Mouse (Mus musculus): ENCODE measurements around the gene Nmnat2. TPM values are rescaled to one million over a fixed set of nuclear protein-coding genes. Genes with fewer than 3 reads are reported as not detected.

Nmnat2 gene
- polyA plus RNA-seq, 1 experiment = 2.1 TPM

GRCm38 (mm10) chr1:152917626-152918025 is 37.2 kb upstream of the Nmnat2 start:
- H3K4me3 ChIP-seq = no peak overlapping the region
- no peak overlapping the region for H3ac ChIP-seq (ENCODE audit: control insufficient read depth, insufficient read length)
- no peaks in the 10 kb centered on the region for H3K79me2 ChIP-seq (ENCODE audit: control insufficient read depth, insufficient read depth)
- H3K36me3 ChIP-seq (ENCODE audit: control insufficient read depth, insufficient read depth) = no peaks in the 10 kb centered on the region
- H3K4me2 ChIP-seq (ENCODE audit: low read depth) = no peak overlapping the region
- H3K27me3 ChIP-seq (ENCODE audit: control insufficient read depth, insufficient read depth, insufficient read length) = no peaks in the 10 kb centered on the region
- TF ChIP-seq SRF (IDR thresholded peaks at IDR 0.05; ENCODE audit: control insufficient read depth, insufficient read length, low read depth) (no peak), MAX (IDR thresholded peaks at IDR 0.05; ENCODE audit: low read depth) (no peak), TCF3 (IDR thresholded peaks at IDR 0.05; ENCODE audit: insufficient read length, low read depth) (no peak), CEBPB (IDR thresholded peaks at IDR 0.05; ENCODE audit: insufficient read depth, poor library complexity, severe bottlenecking) (no peak), POLR2AphosphoS2 (IDR thresholded peaks at IDR 0.05; ENCODE audit: insufficient read length, low read depth) (no peak), REST (IDR thresholded peaks at IDR 0.05; ENCODE audit: insufficient read depth, insufficient read length) (no peak)

- Histone ChIP-seq H3K79me2 (ENCODE audit: control insufficient read depth, insufficient read depth) (no peaks in the 10 kb centered on the region), H3K36me3 (ENCODE audit: control insufficient read depth, insufficient read depth) (no peaks in the 10 kb centered on the region), H3K27me3 (ENCODE audit: control insufficient read depth, insufficient read depth, insufficient read length) (no peaks in the 10 kb centered on the region), H3K4me2 (ENCODE audit: low read depth) (no peak overlapping the region), H3ac (ENCODE audit: control insufficient read depth, insufficient read length) (no peak overlapping the region), H3K4me3 (no peak overlapping the region)
- TF ChIP-seq SRF (IDR thresholded peaks at IDR 0.05; ENCODE audit: control insufficient read depth, insufficient read length, low read depth) (no peak), TCF12 (IDR thresholded peaks at IDR 0.05; ENCODE audit: insufficient read depth, poor library complexity, severe bottlenecking) (no peak), CEBPB (IDR thresholded peaks at IDR 0.05; ENCODE audit: insufficient read depth, poor library complexity, severe bottlenecking) (no peak), POLR2A (IDR thresholded peaks at IDR 0.05; ENCODE audit: insufficient read length, low read depth) (no peak), TCF3 (IDR thresholded peaks at IDR 0.05; ENCODE audit: insufficient read length, low read depth) (no peak), POLR2AphosphoS2 (IDR thresholded peaks at IDR 0.05; ENCODE audit: insufficient read length, low read depth) (no peak), REST (IDR thresholded peaks at IDR 0.05; ENCODE audit: insufficient read depth, insufficient read length) (no peak), MYOD1 (IDR thresholded peaks at IDR 0.05; ENCODE audit: control insufficient read depth in 1 of 3, insufficient read length in 2 of 3, low read depth in 2 of 3) (no peak), MAX (IDR thresholded peaks at IDR 0.05; ENCODE audit: low read depth) (no peak), E2F4 (IDR thresholded peaks at IDR 0.05; ENCODE audit: insufficient read depth) (no peak), MYOG (IDR thresholded peaks at IDR 0.05; ENCODE audit: control insufficient read depth in 1 of 3, insufficient read depth in 1 of 3, insufficient read length in 2 of 3, low read depth in 2 of 3) (no peak), USF1 (IDR thresholded peaks at IDR 0.05; ENCODE audit: low read depth) (no peak)
These were observed 33.0 kb upstream of the Nmnat2 start for GRCm38 (mm10) chr1:152921786-152922185.

- no peak overlapping the region for H3K4me3 ChIP-seq
- H3K79me2 ChIP-seq (ENCODE audit: control insufficient read depth, insufficient read depth) = no peaks in the 10 kb centered on the region
- H3K36me3 ChIP-seq (ENCODE audit: control insufficient read depth, insufficient read depth) = no peaks in the 10 kb centered on the region
- no peaks in the 10 kb centered on the region for H3K27me3 ChIP-seq (ENCODE audit: control insufficient read depth, insufficient read depth, insufficient read length)
- H3ac ChIP-seq (ENCODE audit: control insufficient read depth, insufficient read length) = no peak overlapping the region
- TF ChIP-seq POLR2A (IDR thresholded peaks at IDR 0.05; ENCODE audit: insufficient read length, low read depth) = no peak
- TF ChIP-seq MAX (IDR thresholded peaks at IDR 0.05; ENCODE audit: low read depth) = no peak
- TF ChIP-seq SRF (IDR thresholded peaks at IDR 0.05; ENCODE audit: control insufficient read depth, insufficient read length, low read depth) = no peak
- no peak for TF ChIP-seq POLR2AphosphoS2 (IDR thresholded peaks at IDR 0.05; ENCODE audit: insufficient read length, low read depth)
- no peak for TF ChIP-seq USF1 (IDR thresholded peaks at IDR 0.05; ENCODE audit: low read depth)
- no peak for TF ChIP-seq E2F4 (IDR thresholded peaks at IDR 0.05; ENCODE audit: insufficient read depth)
- TF ChIP-seq MYOD1 (IDR thresholded peaks at IDR 0.05; ENCODE audit: control insufficient read depth in 1 of 3, insufficient read length in 2 of 3, low read depth in 2 of 3) = no peak
- no peak for TF ChIP-seq MYOG (IDR thresholded peaks at IDR 0.05; ENCODE audit: control insufficient read depth in 1 of 3, insufficient read depth in 1 of 3, insufficient read length in 2 of 3, low read depth in 2 of 3)
- TF ChIP-seq TCF3 (IDR thresholded peaks at IDR 0.05; ENCODE audit: insufficient read length, low read depth) = no peak
- no peak for TF ChIP-seq CEBPB (IDR thresholded peaks at IDR 0.05; ENCODE audit: insufficient read depth, poor library complexity, severe bottlenecking)
- no peak for TF ChIP-seq REST (IDR thresholded peaks at IDR 0.05; ENCODE audit: insufficient read depth, insufficient read length)
- no peak for TF ChIP-seq TCF12 (IDR thresholded peaks at IDR 0.05; ENCODE audit: insufficient read depth, poor library complexity, severe bottlenecking)
- H3K4me2 ChIP-seq (ENCODE audit: low read depth) = no peak overlapping the region
These were observed 20.8 kb upstream of the Nmnat2 start for GRCm38 (mm10) chr1:152933962-152934361.

GRCm38 (mm10) chr1:152935476-152935875 is 19.3 kb upstream of the Nmnat2 start:
- H3K36me3 ChIP-seq (ENCODE audit: control insufficient read depth, insufficient read depth) = no peaks in the 10 kb centered on the region
- TF ChIP-seq E2F4 (IDR thresholded peaks at IDR 0.05; ENCODE audit: insufficient read depth) = no peak
- no peak for TF ChIP-seq TCF12 (IDR thresholded peaks at IDR 0.05; ENCODE audit: insufficient read depth, poor library complexity, severe bottlenecking)
- TF ChIP-seq TCF3 (IDR thresholded peaks at IDR 0.05; ENCODE audit: insufficient read length, low read depth) = no peak
- TF ChIP-seq USF1 (IDR thresholded peaks at IDR 0.05; ENCODE audit: low read depth) = no peak
- TF ChIP-seq CEBPB (IDR thresholded peaks at IDR 0.05; ENCODE audit: insufficient read depth, poor library complexity, severe bottlenecking) = no peak
- TF ChIP-seq SRF (IDR thresholded peaks at IDR 0.05; ENCODE audit: control insufficient read depth, insufficient read length, low read depth) = no peak
- TF ChIP-seq POLR2AphosphoS2 (IDR thresholded peaks at IDR 0.05; ENCODE audit: insufficient read length, low read depth) = no peak
- no peak for TF ChIP-seq MAX (IDR thresholded peaks at IDR 0.05; ENCODE audit: low read depth)
- no peak for TF ChIP-seq MYOD1 (IDR thresholded peaks at IDR 0.05; ENCODE audit: control insufficient read depth in 1 of 3, insufficient read length in 2 of 3, low read depth in 2 of 3)
- no peak for TF ChIP-seq REST (IDR thresholded peaks at IDR 0.05; ENCODE audit: insufficient read depth, insufficient read length)
- TF ChIP-seq MYOG (IDR thresholded peaks at IDR 0.05; ENCODE audit: control insufficient read depth in 1 of 3, insufficient read depth in 1 of 3, insufficient read length in 2 of 3, low read depth in 2 of 3) = no peak
- TF ChIP-seq POLR2A (IDR thresholded peaks at IDR 0.05; ENCODE audit: insufficient read length, low read depth) = no peak
- H3K79me2 ChIP-seq (ENCODE audit: control insufficient read depth, insufficient read depth) = no peaks in the 10 kb centered on the region
- H3K4me2 ChIP-seq (ENCODE audit: low read depth) = no peak overlapping the region
- H3ac ChIP-seq (ENCODE audit: control insufficient read depth, insufficient read length) = no peak overlapping the region
- H3K27me3 ChIP-seq (ENCODE audit: control insufficient read depth, insufficient read depth, insufficient read length) = no peaks in the 10 kb centered on the region
- no peak overlapping the region for H3K4me3 ChIP-seq

GRCm38 (mm10) chr1:152936365-152936764 is 18.4 kb upstream of the Nmnat2 start:
- no peak overlapping the region for H3K4me3 ChIP-seq
- H3K27me3 ChIP-seq (ENCODE audit: control insufficient read depth, insufficient read depth, insufficient read length) = no peaks in the 10 kb centered on the region
- no peaks in the 10 kb centered on the region for H3K79me2 ChIP-seq (ENCODE audit: control insufficient read depth, insufficient read depth)
- no peaks in the 10 kb centered on the region for H3K36me3 ChIP-seq (ENCODE audit: control insufficient read depth, insufficient read depth)
- no peak overlapping the region for H3K4me2 ChIP-seq (ENCODE audit: low read depth)
- no peak overlapping the region for H3ac ChIP-seq (ENCODE audit: control insufficient read depth, insufficient read length)
- TF ChIP-seq POLR2AphosphoS2 (IDR thresholded peaks at IDR 0.05; ENCODE audit: insufficient read length, low read depth) = no peak
- TF ChIP-seq MYOD1 (IDR thresholded peaks at IDR 0.05; ENCODE audit: control insufficient read depth in 1 of 3, insufficient read length in 2 of 3, low read depth in 2 of 3) = no peak
- TF ChIP-seq USF1 (IDR thresholded peaks at IDR 0.05; ENCODE audit: low read depth) = no peak
- TF ChIP-seq TCF3 (IDR thresholded peaks at IDR 0.05; ENCODE audit: insufficient read length, low read depth) = no peak
- TF ChIP-seq E2F4 (IDR thresholded peaks at IDR 0.05; ENCODE audit: insufficient read depth) = no peak
- TF ChIP-seq SRF (IDR thresholded peaks at IDR 0.05; ENCODE audit: control insufficient read depth, insufficient read length, low read depth) = no peak
- TF ChIP-seq MAX (IDR thresholded peaks at IDR 0.05; ENCODE audit: low read depth) = no peak
- TF ChIP-seq CEBPB (IDR thresholded peaks at IDR 0.05; ENCODE audit: insufficient read depth, poor library complexity, severe bottlenecking) = no peak
- no peak for TF ChIP-seq TCF12 (IDR thresholded peaks at IDR 0.05; ENCODE audit: insufficient read depth, poor library complexity, severe bottlenecking)
